Mouse (Mus musculus) olfactory bulb, adult 2 months (tissue): ENCODE results near the gene Tmem86b. TPM values are rescaled to one million over a fixed set of nuclear protein-coding genes. Genes with fewer than 3 reads are reported as not detected.
"Not testable (repeated sequence)": the region's sequence is repeated elsewhere in the genome, so short reads cannot be mapped to it uniquely, and the experiment has no call there.

Experiments used
- H3K27ac ChIP-seq: fragments of 200-500 bp; 2 replicates; pipeline ENCODE4 v1.5.1; 2012; ENCODE audit warnings: low read depth, low read length; ENCODE audit not compliant: insufficient read depth
- H3K4me1 ChIP-seq: fragments of 200-500 bp; 2 replicates; pipeline ENCODE4 v1.6.1; 2012; ENCODE audit warnings: low read length; ENCODE audit not compliant: control insufficient read depth, insufficient read depth
- H3K4me3 ChIP-seq: fragments of 200-500 bp; 2 replicates; pipeline ENCODE4 v1.5.1; 2012; ENCODE audit warnings: mild to moderate bottlenecking, low read depth, low read length, moderate library complexity; ENCODE audit not compliant: insufficient read depth
- CTCF ChIP-seq: fragments of 200-500 bp; IDR thresholded peaks from 2 replicates; pipeline ENCODE4 v1.5.1; 2012; ENCODE audit warnings: low read depth, mild to moderate bottlenecking, low read length, moderate library complexity; ENCODE audit not compliant: insufficient read depth
- POLR2A ChIP-seq: fragments of 200-500 bp; IDR thresholded peaks from 2 replicates; pipeline ENCODE4 v1.6.1; 2012; ENCODE audit warnings: mild to moderate bottlenecking, low read depth, low read length, moderate library complexity; ENCODE audit not compliant: insufficient read depth
- WGBS: fragments of 180-500 bp; shearing (Covaris S2); methylation state at CpG from one replicate; pipeline ENCODE4 v1.1.7; 2018; 5-methylcytosine and 5-hydroxymethylcytosine counted together
- polyA plus RNA-seq: library from polyadenylated mRNA; stranded (reverse); fragments of >200 nt; gene quantifications from 2 replicates; pipeline ENCODE4 v1.2.4, GENCODE M21; 2012; ENCODE audit warnings: low replicate concordance; ENCODE audit not compliant: missing spikeins, insufficient read depth, insufficient read length

Tmem86b gene
- polyA plus RNA-seq, 1 experiment: not detected

DNA sequence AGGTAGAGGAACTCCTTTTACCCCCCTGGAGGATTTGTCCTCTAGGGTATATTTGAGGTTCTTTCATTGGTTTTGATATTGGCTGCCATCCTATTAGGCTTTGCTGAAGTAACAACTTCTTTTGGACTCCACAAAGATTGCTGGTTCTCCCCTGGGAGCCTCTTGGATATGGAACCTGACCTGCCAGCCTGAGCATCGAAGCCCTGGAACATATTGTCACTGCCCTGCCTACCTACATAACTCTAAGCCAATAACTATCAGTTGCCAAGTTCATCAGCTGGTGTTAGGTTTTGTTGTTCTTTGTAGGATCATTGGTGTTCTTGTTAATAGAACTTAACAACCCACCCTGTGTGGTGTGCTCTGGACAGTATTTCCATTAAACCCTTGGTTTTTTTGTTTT is 18.3 kb downstream of the Tmem86b start:
- WGBS: 62% methylated on average over 1 of the region's 1 CpGs
- TF ChIP-seq CTCF (no peak), POLR2A (no peak)
- H3K27ac ChIP-seq: no peak overlapping the region
- no peaks in the 10 kb centered on the region for H3K4me1 ChIP-seq
- no peak overlapping the region for H3K4me3 ChIP-seq

DNA sequence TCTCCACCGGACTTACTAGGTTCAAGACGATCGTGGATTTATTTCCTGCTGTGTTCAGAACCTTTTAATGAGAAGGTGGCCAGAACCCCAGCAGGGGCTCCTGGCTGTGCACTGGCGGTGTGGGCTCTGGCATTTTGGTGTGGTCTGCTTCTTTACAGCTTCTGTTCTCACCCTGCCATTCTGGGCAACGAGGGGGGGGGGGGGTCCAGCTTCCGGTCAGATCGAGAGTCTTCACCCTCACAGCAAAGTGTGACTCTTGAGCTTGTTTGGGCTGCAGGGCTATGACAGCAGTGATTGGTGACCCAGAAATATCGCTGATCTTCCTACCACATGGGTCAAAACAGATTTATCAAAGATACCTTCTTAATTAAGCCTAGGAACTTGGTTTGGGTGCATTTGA is 18.8 kb downstream of the Tmem86b start:
- TF ChIP-seq POLR2A: no peak
- no peak for TF ChIP-seq CTCF
- 58% methylated on average over 8 of the region's 8 CpGs for WGBS
- Histone ChIP-seq H3K4me3 (no peak overlapping the region), H3K4me1 (no peaks in the 10 kb centered on the region), H3K27ac (no peak overlapping the region)

DNA sequence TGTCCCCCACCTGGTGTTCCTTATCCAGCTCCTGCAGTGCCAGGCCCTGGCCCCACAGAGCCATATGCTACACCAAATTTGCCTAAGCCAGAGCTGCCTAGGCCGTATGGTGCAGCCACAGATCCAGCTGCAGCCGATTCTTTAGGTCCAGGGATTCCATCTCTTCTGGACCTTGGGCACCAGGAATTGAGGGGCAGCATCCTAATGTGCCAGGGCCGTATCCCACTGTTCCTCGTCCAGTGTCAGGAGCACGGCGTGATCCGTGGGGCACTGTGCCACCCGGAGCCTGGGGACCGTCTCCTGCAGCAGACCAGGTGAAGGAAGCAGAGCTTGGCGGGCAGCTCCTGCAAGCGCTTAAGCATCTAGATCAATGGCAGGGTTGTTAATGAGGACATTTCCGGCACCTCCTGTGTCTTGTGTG is 19.3 kb downstream of the Tmem86b start:
- Histone ChIP-seq H3K4me3 (no peak overlapping the region), H3K4me1 (no peaks in the 10 kb centered on the region), H3K27ac (no peak overlapping the region)
- TF ChIP-seq POLR2A (no peak), CTCF (no peak)
- 82% methylated on average over 12 of the region's 12 CpGs for WGBS

DNA sequence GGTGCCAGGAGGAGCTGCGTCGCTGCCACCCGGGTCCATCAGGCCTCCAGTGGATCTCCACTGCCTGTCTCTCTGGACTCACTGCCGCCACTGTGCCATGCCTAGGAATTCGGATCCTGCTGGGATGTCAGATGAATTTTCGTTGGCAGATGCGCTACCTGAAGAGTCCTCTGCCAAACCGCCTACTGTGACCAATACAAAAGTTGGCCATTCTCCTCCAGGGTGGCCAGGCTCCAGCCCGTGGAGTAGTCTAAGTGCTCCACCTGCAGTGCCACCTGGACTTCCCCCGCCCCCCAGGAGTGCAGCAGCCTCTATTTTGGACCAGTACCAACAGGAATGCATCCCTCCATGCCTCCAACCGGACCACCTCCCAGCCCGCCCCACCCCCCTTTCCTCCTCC is 19.7 kb downstream of the Tmem86b start:
- TF ChIP-seq CTCF: no peak
- no peak for TF ChIP-seq POLR2A
- WGBS: 83% methylated on average over 12 of the region's 12 CpGs

DNA sequence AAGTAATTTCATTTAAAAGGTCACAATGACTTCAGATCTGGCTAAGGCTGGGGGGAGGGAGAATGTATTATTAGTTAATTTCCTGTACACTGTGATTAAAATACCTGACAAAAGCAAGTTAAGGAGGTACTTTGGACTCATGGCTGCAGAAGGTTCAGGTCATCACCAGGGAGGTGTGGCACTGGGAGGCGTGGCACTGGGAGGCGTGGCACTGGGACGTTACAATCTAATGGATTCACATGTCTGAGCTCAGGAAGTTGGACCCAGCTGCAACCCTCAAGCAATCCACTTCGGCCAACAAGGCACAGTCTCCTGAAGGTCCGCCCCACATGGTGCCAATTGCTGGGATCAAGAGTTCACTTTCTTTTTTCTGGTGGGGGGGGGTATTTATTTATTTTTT is 23.2 kb downstream of the Tmem86b start:
- Histone ChIP-seq H3K4me1 (no peaks in the 10 kb centered on the region), H3K4me3 (no peak overlapping the region), H3K27ac (no peak overlapping the region)
- TF ChIP-seq POLR2A: no peak
- TF ChIP-seq CTCF: no peak
- WGBS: 67% methylated on average over 5 of the region's 5 CpGs

More for the DNA sequence above, 19.7 kb downstream of the Tmem86b start:
- no peaks in the 10 kb centered on the region for H3K4me1 ChIP-seq
- no peak overlapping the region for H3K4me3 ChIP-seq
- H3K27ac ChIP-seq: no peak overlapping the region

DNA sequence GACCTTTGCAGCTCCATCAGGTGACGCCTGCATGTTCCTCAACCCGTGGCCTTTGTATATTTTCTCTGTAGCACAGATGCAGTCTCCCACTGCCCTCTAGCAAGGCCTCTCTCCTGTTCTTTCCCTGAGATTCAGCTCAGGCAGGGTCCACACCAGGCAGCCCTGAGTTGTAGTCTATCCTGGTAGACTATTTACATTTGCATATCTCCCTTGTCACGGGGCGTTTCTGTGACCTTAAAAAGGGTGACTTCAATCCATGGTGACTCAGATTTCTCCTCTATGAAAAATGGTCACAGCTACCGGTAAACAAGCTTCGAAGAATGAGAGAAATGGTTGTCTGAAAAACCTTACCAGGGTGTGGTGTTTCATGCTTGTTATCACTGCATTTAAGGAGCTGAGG is 27.3 kb downstream of the Tmem86b start, which contains the start of gene Ptprh:
Gene Ptprh (minus strand): TSS at position 169 of the 400 bp plus-strand sequence.
- WGBS: 74% methylated on average over 6 of the region's 6 CpGs
- no peak for TF ChIP-seq CTCF
- no peak for TF ChIP-seq POLR2A

DNA sequence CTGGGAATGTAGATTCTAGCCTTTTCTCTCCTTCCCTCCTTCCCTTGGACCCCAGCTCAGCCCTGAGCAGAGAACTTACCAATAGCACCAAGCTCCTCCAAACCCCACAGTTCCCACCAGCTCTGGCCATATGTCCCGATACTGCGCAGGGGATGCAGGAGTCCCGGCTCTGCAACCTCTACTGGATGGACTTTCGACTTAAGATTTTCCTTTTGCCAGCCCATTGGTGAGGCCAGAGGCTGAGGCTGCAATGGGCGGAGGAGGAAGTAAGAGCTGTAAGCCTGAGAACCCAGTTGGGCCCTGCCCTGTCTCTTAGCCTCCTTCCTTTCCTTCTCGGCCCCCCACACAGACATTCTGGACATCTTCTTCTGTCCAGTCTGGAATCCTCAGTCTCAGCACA is 28.3 kb downstream of the Tmem86b start:
- no peaks in the 10 kb centered on the region for H3K4me1 ChIP-seq
- H3K4me3 ChIP-seq: no peak overlapping the region
- TF ChIP-seq CTCF (no peak), POLR2A (no peak)
- no peak overlapping the region for H3K27ac ChIP-seq
- WGBS: 85% methylated on average over 6 of the region's 6 CpGs

More for the DNA sequence above, 27.3 kb downstream of the Tmem86b start, which contains the start of gene Ptprh:
- no peaks in the 10 kb centered on the region for H3K4me1 ChIP-seq
- H3K27ac ChIP-seq: no peak within 1 kb of the TSS
- no peak within 1 kb of the TSS for H3K4me3 ChIP-seq

DNA sequence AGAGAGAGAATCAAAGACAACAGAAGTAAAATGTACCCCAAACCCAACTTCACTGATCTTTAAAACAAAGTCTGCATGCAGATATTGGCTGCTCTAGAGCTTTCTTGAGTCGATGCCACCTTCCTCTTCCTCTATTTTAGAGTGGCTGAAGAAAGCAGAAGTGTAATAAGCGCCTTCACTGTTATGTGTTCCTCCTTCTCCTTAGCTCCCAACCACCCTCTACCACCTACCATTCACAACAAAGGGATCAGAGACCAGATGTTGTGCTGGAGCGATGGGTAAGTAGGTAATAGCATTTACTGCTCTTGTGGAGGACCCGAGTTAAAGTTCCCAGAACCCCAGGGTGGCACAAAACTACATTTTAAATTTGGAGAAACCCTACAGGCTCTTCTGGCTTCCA is 34.2 kb downstream of the Tmem86b start:
- H3K4me1 ChIP-seq, H3K27ac ChIP-seq, H3K4me3 ChIP-seq: not testable (repeated sequence)
- 70% methylated on average over 4 of the region's 4 CpGs for WGBS

DNA sequence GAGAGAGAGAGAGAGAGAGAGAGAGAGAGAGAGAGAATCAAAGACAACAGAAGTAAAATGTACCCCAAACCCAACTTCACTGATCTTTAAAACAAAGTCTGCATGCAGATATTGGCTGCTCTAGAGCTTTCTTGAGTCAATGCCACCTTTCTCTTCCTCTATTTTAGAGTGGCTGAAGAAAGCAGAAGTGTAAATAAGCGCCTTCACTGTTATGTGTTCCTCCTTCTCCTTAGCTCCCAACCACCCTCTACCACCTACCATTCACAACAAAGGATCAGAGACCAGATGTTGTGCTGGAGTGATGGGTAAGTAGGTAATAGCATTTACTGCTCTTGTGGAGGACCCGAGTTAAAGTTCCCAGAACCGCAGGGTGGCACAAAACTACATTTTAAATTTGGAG is 49.7 kb downstream of the Tmem86b start:
- 82% methylated on average over 3 of the region's 3 CpGs for WGBS
- not testable (repeated sequence) for H3K4me3 ChIP-seq, H3K4me1 ChIP-seq, H3K27ac ChIP-seq

Other genes with a start within 250 kb of the Tmem86b start
- not detected in 2 replicates for gene Gp6, start 233.7 kb downstream of the Tmem86b start, polyA plus RNA-seq
- not detected in 2 replicates for gene Rdh13, start 185.8 kb downstream of the Tmem86b start, polyA plus RNA-seq
- not detected in 2 replicates for gene Eps8l1, start 170.7 kb downstream of the Tmem86b start, polyA plus RNA-seq
- not detected in 2 replicates for gene Ppp1r12c, start 129.7 kb downstream of the Tmem86b start, polyA plus RNA-seq
- not detected in 2 replicates for gene Tnnt1, start 115.0 kb downstream of the Tmem86b start, polyA plus RNA-seq
- not detected in 2 replicates for gene Tnni3, start 107.2 kb downstream of the Tmem86b start, polyA plus RNA-seq
- not detected in 2 replicates for gene Dnaaf3, start 99.0 kb downstream of the Tmem86b start, polyA plus RNA-seq
- not detected in 2 replicates for gene Syt5, start 83.9 kb downstream of the Tmem86b start, polyA plus RNA-seq
- gene Ptprh, start 27.4 kb downstream of the Tmem86b start, polyA plus RNA-seq: not detected in 2 replicates
- gene Ppp6r1, start 27.6 kb upstream of the Tmem86b start, polyA plus RNA-seq: 310 and 891 TPM in 2 replicates
- not detected in 2 replicates for gene Hspbp1, start 53.6 kb upstream of the Tmem86b start, polyA plus RNA-seq
- gene Brsk1, start 59.2 kb upstream of the Tmem86b start, polyA plus RNA-seq: not detected in 2 replicates
- not detected in 2 replicates for gene Tmem150b, start 93.8 kb upstream of the Tmem86b start, polyA plus RNA-seq
- not detected in 2 replicates for gene Kmt5c, start 108.7 kb upstream of the Tmem86b start, polyA plus RNA-seq
- gene Cox6b2, start 121.7 kb upstream of the Tmem86b start, polyA plus RNA-seq: not detected in 2 replicates
- not detected in 2 replicates for gene Fam71e2, start 139.9 kb upstream of the Tmem86b start, polyA plus RNA-seq
- not detected in 2 replicates for gene Il11, start 151.4 kb upstream of the Tmem86b start, polyA plus RNA-seq
- gene Tmem190, start 151.5 kb upstream of the Tmem86b start, polyA plus RNA-seq: not detected in 2 replicates
- not detected in 2 replicates for gene Tmem238, start 158.2 kb upstream of the Tmem86b start, polyA plus RNA-seq
- not detected in 2 replicates for gene Rpl28, start 161.5 kb upstream of the Tmem86b start, polyA plus RNA-seq
- not detected in 2 replicates for gene Ube2s, start 181.2 kb upstream of the Tmem86b start, polyA plus RNA-seq
- 146 TPM in 1 of 2 replicates, not detected in the other for gene Shisa7, start 213.3 kb upstream of the Tmem86b start, polyA plus RNA-seq
- gene Isoc2b, start 238.8 kb upstream of the Tmem86b start, polyA plus RNA-seq: not detected in 2 replicates
- gene Isoc2a, start 245.7 kb upstream of the Tmem86b start, polyA plus RNA-seq: not detected in 2 replicates